Mouse (Mus musculus) naive thymus-derived CD4-positive, alpha-beta T cell, adult 5 months (primary cell): ENCODE measurements around the gene Gm17324. TPM values are rescaled to one million over a fixed set of nuclear protein-coding genes. Genes with fewer than 3 reads are reported as not detected.

Source experiments
- polyA plus RNA-seq: library from polyadenylated mRNA; unstranded; fragments of 100-300 nt; shearing (Covaris generic); gene quantifications from one replicate; pipeline ENCODE4 v1.2.1, GENCODE M21; 2017

Gm17324 gene
- 1.7 TPM for polyA plus RNA-seq

DNA sequence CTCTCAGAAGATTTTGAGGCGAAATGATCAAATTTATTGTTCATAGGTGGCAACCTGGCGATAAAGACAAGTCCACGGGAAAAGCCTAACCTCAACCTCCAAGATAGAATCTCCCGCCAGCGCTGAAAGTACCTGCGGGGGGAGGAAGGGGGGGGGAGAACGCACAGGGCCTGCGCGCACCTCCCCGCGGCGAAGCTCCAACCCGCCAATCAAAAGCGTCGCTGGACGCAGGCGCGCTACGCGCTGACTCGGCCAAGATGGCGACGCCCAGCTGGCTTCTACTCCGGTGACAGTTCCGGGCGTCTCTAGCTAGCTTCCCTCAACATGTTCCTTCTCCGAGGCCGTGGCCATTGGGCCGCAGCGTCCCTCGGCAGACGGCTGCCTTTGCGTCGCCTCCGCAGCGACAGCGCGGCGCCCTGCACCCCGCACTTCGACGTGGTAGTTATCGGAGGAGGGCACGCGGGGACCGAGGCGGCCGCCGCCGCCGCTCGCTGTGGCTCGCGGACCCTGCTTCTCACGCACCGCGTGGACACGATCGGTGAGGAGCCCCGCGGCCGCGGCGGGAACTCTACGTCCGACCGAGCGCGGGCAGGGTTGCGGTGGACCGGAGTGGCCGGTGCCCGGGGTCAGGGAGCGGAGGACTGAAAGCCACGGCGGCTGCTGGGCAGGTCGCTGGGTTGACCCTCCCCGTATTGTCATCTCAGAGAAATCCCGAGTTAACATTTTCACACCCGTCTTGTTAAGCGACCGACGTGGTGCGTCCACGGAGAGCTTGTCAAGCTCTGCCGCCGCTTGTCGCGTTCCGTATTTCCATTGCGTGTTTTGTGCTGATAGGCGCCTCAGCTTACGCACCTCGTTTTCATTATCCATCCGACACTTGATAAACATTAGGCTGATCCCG is at the start of gene Gm17324, which contains the start of gene Mto1:
Gene Gm17324 (minus strand): TSS at position 814 of the 901 bp plus-strand sequence.
Gene Mto1 (plus strand): TSS at position 236 of the 901 bp plus-strand sequence.

DNA sequence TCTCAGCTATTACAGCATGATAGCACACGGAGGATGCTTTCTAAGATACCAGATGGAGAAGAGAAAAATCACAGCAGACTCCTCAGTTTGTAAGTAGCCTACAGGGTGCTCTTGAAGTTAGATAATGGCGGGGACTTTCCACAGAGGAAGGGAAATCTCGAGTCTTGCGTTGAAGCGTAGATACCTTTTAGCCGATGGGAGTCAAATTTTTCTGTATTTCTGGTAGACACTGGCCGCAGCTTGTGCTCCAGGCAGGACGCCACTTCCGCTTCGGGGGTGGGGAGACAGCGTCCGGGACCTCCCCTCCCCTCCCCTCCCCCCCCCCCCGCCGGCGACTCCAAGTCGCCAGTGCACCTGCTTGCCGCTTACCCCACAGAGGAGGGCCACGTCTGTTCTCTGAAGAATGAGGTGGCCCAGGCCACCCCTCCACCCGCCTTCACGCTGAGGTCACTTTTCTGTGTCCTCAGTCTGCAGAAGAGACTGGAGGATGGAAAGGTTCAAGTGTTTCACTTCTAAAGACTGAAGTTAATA is 40.4 kb upstream of the Gm17324 start, which contains the start of gene Eef1a1:
Gene Eef1a1 (minus strand): TSS at position 262 of the 531 bp plus-strand sequence.

DNA sequence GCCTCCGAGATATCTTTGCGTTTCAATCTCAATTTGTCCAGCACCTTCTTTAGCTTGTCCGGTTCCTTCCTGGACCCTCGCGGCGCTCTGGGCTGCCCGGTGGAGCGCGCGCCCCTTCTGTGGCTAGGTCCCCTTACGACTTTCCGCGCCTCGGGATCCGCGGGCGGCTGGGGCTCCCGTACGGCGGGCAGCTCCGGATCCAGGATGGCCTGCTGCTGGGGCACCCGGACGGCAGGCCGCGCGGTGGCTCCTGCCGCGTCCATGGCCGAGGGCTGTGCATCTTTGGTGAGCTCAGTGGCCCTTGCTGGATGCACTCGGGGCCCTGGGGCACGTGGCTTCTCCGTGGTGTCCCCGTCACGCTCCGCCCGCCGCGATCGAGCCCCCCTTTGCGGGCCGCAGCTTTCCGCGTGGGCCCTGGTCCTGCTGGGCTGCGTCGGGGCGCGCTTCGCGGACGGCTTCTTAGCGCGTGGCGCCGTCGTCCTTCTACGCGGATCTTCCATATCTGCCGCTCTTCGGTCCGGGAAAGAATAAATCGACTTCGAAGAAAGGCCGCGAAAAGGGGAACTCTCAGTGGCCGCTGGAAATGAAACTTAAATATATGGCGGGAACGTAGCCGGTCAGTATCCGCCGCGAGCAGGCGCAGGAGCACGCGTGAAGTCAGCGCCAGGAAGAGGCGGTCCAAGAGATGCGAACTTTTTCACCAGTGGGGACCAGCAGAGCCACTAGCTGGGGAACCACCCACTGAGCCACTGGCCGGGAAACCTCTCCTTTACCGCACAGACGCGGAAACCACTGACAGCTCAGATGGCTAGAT is 5.8 kb downstream of the Gm17324 start, which contains the start of gene Cgas:
Gene Cgas (minus strand): TSS at position 659 of the 814 bp plus-strand sequence.

Other genes with a start within 250 kb of the Gm17324 start
- gene Gsta1, start 218.1 kb downstream of the Gm17324 start, polyA plus RNA-seq = not detected
- gene Gm3776, start 191.7 kb downstream of the Gm17324 start, polyA plus RNA-seq = not detected
- not detected for gene Gm10639, start 158.9 kb downstream of the Gm17324 start, polyA plus RNA-seq
- not detected for gene Omt2a, start 134.0 kb downstream of the Gm17324 start, polyA plus RNA-seq
- gene Omt2b, start 121.2 kb downstream of the Gm17324 start, polyA plus RNA-seq = not detected
- gene Gsta2, start 93.0 kb downstream of the Gm17324 start, polyA plus RNA-seq = not detected
- gene Dppa5a, start 80.6 kb downstream of the Gm17324 start, polyA plus RNA-seq = not detected
- gene Ooep, start 70.1 kb downstream of the Gm17324 start, polyA plus RNA-seq = not detected
- gene Ddx43, start 53.0 kb downstream of the Gm17324 start, polyA plus RNA-seq = 3.3 TPM
- 3.3 TPM for gene Cgas, start 5.5 kb downstream of the Gm17324 start, polyA plus RNA-seq
- gene Mto1, start 578 bp downstream of the Gm17324 start, polyA plus RNA-seq = 27.7 TPM
- 6,770 TPM for gene Eef1a1, start 40.4 kb upstream of the Gm17324 start, polyA plus RNA-seq
- 4.9 TPM for gene Slc17a5, start 139.3 kb upstream of the Gm17324 start, polyA plus RNA-seq
- gene Cd109, start 166.8 kb upstream of the Gm17324 start, polyA plus RNA-seq = not detected